Mouse (Mus musculus) megakaryocyte progenitor cell, adult 5-6 weeks (primary cell): Measurements from ENCODE around the gene Eif3i. TPM values are rescaled to one million over a fixed set of nuclear protein-coding genes. Genes with fewer than 3 reads are reported as not detected.
"Not testable (repeated sequence)": the region's sequence is repeated elsewhere in the genome, so short reads cannot be mapped to it uniquely, and the experiment has no call there.

Experiments
- ATAC-seq: replicated peaks from 2 replicates; pipeline ENCODE4 v1.8.0; 2016; ENCODE audit warnings: mild to moderate bottlenecking, moderate TSS enrichment, inconsistent platforms; ENCODE audit not compliant: poor library complexity
- total RNA-seq, 2 experiments: library from RNA; stranded (forward) in 1 of 2; stranded (reverse) in 1 of 2; fragments of 157-497, 149-512 nt in 1 of 2; fragments of 200-1000 nt in 1 of 2; gene quantifications; 2 replicates each; pipeline versions ENCODE4 v1.2.3 to v1.2.4; 2015 to 2017

Eif3i gene
- total RNA-seq, 2 experiments from 2014 or later, result 336 to 434 TPM

DNA sequence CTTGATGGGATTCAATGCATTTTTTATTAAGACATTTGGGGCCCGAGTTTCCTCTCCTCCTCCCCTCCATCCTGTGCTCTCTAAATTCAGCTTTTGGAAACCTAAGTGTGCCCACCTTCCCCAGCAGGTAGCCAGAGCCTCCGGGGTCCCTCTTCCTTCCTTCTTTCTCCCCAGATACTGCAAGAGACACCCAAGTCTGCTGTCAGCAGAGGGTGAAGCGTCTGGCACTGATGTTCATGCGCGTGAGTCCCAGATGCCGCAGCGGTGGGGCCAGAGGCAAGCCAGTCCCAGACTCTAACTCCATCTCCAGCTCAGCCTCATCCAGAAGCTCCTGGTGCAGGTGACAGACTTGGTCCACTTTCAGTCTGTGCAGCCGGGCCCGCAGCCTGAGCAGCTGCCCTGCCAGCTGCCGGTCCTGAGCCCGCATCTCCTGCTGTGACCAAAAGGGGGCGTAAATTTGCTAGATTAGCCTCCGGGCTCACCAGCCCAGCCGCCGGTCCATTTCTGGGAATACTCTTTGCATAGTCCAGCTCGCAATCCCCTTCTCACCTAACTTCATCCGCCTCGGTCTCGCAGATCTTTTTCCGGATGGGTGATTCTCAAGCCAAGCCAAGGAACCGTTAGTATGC is 23.5 kb downstream of the Eif3i start:
- peak; percentile 71 for ATAC-seq

DNA sequence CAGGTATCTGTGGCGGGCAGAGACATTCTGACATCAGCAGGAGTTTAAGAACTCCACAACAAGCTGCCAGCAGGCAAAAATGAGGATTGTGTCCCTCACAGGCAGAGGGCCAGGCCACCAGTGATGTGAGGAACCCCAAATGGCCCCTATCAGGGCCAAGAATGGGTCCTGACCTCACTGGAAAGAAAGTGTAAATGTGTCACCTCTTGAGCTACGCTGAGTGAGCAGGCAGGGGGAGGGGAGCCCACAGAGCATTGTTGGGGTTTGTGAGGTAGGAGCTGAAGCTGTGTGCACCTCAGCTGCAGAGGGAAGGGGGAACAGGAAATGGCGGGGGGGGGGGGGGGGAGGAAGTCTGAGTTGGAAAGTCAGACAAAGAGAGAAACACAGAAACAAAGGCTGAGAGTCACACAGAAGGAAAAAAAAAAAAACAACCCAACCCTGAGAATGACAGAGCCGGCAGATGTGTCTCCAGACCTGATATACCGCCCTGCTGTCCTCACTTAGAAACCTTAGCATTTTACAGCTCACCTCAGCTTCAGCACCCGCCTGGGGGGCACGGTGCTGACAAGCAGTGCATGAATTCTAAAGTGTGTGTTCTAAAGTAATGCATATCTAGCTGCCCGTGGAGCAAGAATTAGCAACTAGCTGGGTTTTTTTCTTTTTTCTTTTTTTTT is 25.1 kb downstream of the Eif3i start:
- ATAC-seq, result peak; percentile 73

DNA sequence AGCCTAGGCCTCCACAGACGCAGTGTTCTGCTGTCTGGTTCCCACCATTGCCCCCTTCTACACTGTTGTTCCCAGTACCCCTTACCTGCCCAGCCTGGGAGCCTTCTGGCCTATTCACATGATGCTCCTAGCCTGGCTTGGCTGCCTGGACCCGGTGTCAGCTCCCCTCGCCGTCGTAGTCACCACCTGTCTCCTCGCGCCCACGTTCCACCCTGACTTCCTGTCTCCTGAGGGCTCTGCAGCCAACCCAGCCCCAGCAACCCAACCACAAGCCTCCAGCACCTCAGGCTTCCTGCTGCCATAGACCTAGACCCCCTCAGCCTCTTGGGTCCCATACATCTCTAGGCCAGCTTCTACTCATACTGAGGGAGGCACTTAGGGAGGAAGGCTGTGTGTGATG is 27.0 kb downstream of the Eif3i start, which contains the start of gene Lck:
TSS of gene Lck (minus strand) at position 212 of the 400 bp plus-strand sequence.
- no peak for ATAC-seq

DNA sequence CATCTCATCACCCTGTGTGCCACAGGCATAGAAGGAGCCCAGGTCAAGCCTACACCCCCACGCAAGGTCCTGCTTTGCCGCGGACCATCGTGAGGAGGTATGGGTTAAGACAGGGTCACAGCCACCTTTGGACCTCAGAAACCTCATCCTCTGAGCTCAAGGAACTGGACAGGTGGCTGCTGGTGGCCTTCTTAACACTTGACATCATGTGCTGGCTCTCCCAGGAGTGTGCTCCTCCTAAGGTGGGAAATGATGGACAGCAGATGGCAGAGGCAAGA is 27.4 kb downstream of the Eif3i start:
- ATAC-seq, result no peak

DNA sequence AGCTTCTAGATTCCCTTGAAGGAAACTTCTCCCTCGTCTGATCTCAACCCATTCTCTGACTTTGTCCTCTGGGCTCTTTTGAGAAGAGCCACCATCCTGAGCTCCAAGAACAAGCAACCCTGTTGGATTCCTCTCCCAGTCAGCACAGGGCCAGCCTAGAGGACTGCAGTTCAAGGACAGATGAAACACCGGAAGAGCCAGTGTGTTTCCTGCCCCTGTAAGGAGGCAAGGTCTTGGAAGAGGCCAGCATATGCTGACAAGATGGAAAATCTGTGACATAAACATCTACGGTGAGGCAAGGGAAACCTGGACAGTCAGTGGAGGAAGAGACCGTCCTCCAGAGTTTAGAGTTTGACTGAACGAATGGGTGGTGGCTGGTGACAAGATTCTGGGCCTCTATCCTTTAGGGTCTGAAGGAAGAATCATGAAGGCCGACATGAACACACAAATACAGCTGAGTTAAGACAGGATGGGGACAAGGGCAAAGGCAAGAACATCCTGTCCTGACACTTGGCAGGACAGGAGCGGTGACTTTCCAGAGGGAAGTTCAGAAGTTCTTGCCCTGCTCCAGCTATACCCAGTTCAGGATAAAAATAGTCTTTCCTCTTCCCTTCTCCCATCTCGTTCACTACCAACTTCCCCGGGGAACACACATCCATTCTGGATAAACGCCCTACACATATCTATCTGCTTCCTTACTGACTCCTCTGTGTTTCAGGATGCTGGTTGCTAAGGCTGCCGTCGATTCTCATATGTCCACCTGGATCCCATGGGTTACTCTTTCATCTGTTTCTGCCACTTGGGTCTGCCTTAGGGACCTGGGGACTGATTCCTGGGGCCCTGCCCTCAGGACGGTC is 28.0 kb downstream of the Eif3i start:
- ATAC-seq, result no peak

DNA sequence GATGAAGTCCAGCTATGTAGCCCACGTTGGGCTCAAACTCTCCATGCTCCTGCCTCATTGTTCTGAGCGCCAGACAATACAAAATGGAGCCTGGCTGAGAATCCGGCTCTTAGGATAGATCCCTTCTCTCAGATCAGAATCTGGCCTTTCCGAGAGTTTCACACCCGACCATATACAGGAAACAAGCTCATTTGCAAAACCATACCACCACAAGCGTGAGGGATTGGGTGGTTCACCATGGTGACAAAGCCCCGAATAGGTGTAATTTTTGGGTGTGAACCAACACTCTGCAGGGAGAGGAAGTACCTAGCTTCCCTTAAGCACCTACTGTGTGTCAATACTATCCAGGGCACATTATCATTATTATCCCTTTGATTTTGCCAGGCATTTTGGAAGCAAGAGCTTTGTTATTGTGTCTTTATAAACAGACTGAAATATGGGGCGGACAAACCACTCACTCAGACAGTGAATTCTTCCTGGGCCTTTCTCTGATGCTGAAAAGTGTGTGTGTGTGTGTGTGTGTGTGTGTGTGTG is 28.8 kb downstream of the Eif3i start:
- no peak for ATAC-seq

DNA sequence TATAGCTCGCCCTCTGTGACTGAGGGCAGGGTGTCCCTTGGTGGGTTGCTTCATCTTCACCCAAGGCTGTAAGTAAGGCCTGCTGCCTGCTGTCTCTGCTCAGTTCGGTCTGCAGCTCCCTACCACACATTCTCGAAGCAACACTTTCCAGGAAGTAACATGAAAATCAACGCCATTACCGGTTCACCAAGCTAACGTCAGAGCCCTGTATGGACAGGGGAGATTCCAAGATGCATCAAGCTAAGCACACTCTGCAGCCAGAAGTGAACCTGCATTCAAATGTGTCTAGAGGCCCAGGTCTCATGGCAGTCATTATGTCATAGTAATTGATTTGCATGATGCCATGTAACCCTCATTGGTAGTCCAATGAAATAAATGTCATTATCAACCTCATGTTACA is 30.4 kb downstream of the Eif3i start:
- no peak for ATAC-seq

DNA sequence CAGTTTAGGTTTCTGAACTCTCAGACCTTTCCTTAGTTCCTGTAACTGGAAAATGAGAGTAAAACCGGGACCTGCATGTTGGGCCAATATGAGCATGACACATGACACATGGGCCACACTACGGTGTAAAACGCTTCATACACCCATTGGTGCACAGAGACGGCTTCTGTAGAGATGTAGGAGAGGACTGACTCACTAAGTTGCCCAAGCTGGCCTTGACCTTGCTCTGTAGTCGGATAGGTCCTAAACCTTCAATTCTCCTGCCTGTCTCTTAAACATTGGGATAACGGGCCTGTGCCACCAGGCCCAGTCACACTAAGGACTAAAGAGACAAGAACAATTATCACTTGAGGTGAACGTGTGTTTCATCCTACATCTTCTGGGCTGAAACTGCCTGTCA is 32.1 kb downstream of the Eif3i start:
- no peak for ATAC-seq

DNA sequence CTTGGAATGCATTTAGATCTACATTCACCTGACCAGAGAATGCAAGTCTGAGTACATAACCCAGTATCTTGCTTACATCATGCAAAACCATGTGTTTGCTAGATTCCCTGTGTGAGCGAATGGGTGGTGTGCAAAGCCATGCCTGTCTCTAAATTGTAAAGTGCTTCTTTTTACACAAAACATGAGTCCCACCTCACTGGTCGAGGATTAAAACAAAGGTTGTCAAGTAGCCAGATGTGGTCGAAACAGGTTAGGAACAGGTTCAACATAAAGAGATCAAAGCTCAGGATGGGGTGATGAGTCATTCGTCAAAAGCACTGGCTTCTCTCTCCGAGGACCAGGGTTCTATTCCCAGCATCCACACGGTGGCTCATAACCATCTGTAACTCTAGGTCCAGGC is 35.3 kb downstream of the Eif3i start:
- ATAC-seq, result no peak

DNA sequence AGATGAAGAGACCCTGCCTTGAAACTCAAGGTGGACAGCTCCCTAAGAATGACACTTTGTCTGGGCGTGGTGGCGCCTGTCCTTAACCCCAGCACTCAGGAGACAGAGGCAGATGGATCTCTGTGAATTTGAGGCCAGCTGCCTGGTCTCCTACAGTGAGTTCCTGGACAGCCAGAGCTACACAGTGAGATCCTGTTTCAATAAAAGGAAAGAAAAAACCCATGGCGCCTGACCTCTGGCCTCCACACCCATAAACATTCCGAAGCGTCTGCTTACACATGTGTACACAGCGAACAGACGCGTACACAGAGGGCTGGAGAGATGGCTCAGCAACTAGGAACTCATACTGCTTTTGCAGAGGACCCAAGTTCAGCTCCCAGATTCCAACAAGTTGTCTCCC is 36.7 kb downstream of the Eif3i start:
- ATAC-seq, result no peak

DNA sequence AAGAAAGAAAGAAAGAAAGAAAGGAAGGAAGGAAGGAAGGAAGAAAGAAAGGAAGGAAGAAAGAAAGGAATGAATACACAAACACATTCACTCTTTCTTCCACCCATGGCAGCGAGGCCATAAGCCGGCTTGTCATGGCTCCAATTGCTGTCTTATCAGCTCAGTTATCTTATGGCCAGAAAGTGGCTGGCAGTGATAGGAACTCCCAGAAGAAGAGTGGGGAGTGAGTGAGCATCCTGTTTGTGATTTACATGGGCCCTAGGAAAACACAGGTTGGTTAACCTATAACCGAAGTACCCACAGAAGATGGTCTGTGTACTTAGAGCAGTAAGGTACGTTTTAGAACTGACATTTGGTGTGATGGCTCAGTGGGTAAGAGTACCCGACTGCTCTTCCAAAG is 39.3 kb downstream of the Eif3i start:
- no peak for ATAC-seq

DNA sequence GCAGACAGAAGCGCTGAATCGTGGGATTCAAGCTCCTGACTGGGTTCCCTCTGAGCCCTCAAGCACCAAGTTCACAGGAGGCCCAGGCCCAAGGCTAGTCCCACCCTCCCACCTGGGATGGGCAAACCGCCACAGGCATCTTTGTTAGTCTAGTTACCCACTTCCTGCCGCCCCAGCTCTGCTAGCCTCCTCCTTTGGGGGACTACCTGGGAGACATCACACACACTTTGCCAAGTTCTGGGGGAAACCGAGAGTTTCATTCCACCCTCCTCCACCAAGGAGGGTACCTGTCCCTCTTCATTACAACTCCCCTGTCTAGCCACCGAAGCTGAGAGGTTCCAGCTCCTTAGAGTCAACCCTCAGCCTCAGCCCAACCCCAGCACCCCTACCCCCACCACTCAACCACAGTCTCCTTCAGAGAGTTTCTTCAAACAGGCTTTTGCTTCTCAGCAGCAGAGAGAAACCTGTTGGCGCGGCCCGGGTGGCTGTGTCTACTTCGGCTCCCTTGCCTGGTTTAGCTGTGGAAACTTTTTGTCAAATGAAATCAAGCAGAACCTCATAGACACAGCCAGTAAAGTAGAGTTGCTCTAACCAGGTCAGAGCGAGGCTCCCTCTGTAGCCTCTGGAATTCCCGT is 42.0 kb downstream of the Eif3i start:
- no peak for ATAC-seq

DNA sequence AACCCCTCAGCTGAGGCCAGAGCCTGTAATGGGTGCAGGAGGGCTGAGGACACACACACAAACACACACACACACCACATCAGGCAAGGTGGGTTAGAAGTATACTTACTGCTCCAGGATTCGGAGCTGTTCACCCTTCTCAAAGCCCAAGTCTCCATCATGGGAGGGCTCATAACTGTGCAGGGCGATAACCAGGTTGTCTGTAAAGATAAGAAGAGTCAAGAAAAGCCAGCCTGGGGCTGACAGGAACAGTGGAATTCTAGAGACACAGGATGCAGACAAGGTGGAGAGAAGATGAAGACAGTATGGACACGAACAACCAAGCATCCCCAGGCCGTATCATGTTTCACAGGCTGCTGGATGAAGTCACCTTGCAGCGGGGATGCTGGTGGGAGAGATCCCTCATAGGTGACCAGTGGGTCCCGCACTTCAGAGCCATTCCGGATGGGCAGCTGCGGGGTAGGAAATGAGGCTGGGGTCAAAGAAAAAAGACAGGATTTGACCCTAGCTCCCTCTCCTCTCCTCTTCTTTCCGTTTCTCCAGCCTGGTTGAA is 43.1 kb downstream of the Eif3i start:
- peak; percentile 17 for ATAC-seq

DNA sequence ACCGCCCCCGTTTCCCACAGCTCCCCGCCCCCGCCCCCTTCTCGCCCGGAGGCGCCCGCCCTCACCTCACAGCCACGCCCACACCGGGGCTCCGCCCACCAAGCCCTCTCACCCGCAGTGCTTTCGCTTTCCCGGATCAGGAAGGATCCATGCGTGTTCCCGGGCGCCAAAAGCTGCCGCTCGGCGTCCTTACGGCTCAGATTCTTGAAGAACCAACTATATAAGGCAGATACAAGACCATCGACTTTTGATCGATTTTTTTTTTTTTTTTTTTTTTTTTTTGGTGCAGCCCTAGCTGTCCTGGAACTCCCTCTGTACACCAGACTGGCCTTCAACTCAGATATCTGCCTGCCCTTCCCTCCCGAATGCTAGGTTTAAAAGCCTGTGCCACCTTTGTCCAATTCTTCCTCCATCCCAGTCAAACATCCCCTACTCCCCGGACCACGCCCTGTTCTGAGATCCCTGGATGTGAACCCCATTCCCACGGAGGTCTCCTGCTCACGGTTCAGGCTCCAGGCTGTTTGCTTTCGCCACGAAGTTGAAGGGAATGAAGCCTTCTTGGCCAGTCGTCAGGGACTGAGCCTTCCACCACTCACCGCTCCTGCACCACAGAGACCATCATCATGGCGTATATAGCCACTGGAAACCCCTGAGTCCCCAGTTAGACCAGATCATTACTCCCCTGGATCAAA is 43.8 kb downstream of the Eif3i start:
- ATAC-seq, result peak; percentile 89

DNA sequence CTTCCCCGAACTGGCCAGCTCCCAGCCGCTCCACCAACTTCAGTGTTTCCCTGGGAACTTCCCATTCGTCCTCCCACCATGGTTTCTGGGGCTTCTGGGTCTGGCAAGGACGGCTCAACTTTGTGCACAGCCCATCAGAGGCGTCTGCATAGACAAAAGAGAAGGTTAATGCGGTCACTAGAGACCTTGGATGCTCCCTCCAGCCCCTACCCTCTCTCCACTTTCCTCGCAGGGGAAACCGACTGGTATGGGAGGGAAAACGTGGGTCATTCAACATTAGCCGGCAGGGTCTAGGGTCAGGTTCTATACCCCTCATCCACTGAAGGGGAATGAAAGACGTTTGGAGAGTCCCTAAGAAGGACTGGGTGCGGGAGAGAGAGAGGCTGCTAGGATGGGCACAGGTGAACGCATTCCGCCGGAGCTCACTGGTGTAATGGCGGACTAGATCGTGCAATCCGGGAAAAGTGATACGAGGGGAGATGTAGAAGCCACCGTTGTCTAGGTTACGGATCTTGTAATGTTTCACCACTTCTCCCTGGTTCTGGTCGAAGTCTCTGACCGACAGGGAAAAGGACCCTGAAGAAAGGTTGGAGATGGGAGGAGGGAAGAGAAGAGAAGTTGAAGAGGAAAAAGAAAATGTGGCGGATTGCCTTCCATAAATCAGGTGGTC is 44.5 kb downstream of the Eif3i start:
- ATAC-seq, result 0 out of 2 replicates have a peak, but pooled peaks have one; percentile 12

DNA sequence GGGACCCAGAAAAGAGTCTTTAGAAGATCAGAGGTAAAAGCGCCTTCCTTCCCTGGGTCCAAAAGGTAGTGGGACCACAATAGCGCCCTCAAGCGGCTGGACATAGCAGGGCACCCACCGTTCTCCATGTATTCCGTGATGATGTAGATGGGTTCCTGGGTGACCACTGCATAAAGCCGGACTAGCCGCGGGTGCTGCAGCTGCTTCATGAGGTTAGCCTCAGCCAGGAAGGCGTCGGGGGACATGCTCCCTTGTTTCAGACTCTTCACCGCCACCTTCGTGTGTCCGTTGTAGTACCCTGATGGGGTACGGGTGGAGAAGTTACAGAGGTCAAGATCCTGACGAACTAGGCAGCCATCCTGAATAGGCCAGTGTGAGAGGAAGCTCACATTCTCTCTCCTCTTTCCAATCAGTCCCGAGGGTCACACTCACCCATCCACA is 45.0 kb downstream of the Eif3i start:
- ATAC-seq, result peak; percentile 69

DNA sequence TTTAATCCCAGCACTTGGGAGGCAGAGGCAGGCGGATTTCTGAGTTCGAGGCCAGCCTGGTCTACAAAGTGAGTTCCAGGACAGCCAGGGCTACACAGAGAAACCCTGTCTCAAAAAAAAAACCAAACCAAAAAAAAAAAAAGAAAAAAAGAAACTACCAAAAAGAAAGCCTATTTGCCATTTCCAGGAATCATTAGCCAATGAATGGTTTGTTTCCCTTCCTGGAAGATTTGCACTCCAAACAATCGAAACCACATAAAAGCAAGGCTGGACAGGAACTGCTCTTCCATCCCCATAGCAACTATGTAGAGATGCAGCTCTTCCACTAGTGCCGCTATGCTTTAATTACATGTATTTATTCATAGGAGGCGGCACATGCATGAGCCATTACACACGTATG is 45.9 kb downstream of the Eif3i start:
- ATAC-seq, result not testable (repeated sequence)

DNA sequence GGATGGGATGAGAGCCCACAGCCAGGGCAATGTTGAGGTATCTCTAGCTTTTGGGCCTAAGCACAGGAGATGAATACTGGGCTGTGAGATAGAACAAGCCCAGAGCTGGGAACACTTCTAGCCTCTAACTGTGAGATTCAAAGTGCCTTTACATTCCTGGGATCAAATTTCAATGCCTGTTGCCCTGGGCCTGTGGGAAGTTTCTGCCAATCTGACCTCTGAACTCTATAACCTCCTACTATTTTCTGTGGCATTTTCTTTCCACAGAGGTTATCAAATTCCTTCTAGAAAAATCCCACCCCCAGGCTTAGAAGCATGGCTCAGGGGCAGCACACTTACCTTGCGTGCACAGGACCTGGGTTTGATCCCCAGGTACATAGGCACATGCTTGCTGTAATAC is 50.2 kb downstream of the Eif3i start:
- ATAC-seq, result no peak

DNA sequence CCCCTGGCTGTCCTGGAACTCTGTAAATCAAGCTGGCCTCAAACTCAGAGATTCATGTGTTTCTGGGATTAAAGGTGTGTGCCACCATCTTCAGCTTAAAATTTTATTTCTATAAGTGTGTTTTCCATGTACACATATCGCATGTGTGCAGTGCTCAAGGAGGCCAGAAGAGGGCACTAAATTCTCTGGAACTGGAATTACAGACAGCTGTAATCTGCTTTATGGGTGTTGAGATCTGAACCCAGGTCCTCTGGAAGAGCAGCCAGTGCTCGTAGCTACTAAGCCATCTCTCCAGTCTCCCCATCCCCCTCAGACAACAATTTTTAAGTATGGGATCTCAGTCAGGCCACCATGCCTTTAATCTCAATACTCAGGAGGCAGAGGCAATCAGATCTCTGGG is 51.1 kb downstream of the Eif3i start:
- ATAC-seq, result peak; percentile 68; the same call in 1 of the 2 replicates

DNA sequence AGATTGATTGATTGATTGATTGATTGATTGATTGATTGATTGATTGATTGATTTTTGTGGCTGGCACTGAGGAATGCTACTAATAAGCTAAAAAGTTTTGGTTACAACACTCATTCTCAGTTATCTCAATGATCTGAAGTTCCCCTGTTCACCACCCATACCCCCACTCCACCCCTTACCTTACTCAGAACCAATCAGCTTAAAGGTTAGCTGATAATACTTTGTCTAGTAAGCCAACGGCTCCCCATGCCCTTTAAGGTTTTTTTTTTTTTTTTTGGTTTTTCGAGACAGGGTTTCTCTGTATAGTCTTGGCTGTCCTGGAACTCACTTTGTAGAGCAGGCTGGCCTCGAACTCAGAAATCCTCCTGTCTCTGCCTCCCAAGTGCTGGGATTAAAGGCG is 52.8 kb downstream of the Eif3i start:
- ATAC-seq, result not testable (repeated sequence)
